Mouse (Mus musculus) layer of hippocampus, postnatal 14 days (tissue): ENCODE data around the gene Fam183b. TPM values are rescaled to one million over a fixed set of nuclear protein-coding genes. Genes with fewer than 3 reads are reported as not detected.
"Not testable (repeated sequence)": the region's sequence is repeated elsewhere in the genome, so short reads cannot be mapped to it uniquely, and the experiment has no call there.

Source experiments
- DNase-seq, 2 experiments: peaks; one replicate each; pipeline ENCODE4 v3.0.0; 2021 to 2022; ENCODE audit warnings: low spot score in 2 of 2, mixed read lengths in 1 of 2
- total RNA-seq, 2 experiments: library from RNA; stranded (reverse); gene quantifications; 2 replicates each; pipeline ENCODE4 v1.2.3; 2021

Fam183b gene
- total RNA-seq, 2 experiments from 2014 or later: 6.0 to 6.1 TPM

GRCm38 (mm10) chr11:58782480-58783089 lies 19.2 kb downstream of the Fam183b start, which contains the start of gene Olfr314:
Gene Olfr314, plus strand, starts transcription at chr11:58782952.
- DNase-seq: no peak

DNA sequence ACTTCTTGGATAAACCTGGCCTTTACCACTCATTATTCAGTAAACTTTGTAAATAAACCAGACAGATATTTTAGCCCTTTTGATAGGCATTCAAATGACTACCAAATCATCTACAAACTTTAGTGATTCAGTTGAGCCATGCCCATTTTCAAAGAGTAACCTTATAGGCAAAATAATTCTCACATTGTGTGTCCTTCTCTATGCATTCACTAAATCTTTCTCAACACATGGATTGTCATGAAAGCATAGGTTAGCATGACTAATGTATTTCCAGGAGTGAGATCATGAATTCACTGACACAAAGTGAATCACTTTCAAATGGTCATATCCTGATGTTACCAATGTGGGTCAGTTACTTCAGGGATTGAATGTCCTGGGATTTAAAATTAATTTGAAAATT lies 28.9 kb downstream of the Fam183b start, which contains the start of gene Olfr315:
Olfr315 (plus strand) TSS at position 301 of the 400 bp plus-strand sequence.
- no peak for DNase-seq

DNA sequence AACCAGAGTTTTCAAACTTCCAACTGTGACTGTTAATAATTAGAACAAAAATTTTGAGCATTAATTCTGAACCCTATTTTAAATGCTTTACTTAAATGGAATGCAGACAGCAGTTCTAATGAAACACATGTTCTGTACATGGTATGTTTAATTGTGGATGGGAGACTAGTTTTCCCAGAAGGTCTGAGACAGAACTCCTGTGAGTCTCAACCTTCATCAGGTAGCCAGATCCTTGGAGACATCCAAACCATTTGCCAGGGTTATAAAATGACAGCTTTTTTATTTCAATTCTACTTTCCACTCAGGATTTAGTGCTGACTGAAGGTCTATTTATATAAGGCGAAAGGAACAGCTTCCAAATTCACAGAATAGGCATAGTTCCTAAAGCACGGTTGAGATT lies 49.3 kb downstream of the Fam183b start, which contains the start of gene Olfr316:
Olfr316 (plus strand) TSS at position 301 of the 400 bp plus-strand sequence.
- no peak for DNase-seq

DNA sequence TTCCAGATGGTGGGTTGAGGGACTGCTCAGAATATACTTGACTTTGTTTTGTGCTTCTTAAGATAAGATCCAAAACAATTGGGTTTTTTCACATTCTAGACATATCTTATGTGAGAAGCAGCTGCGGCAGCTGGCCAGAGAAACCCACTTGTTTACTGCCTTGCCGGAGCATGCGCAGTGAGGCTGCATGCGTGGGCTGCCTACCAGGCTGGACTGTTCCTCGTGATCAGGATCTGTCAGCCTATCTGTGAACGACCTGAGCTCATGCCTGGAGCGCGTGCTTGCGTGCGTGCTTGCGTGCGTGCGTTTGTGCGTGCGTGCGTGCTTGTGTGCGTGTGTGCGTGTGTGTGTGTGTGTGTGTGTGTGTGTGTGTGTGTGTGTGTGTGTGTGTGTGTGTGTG lies 50.7 kb downstream of the Fam183b start:
- not testable (repeated sequence) for DNase-seq

Other genes starting within 250 kb of the Fam183b start
- gene Olfr328, start 246.3 kb downstream of the Fam183b start, total RNA-seq: under 1 TPM in 1 of 2 experiments, not detected in 1; 0.18 TPM
- not detected for gene Olfr224, start 231.4 kb downstream of the Fam183b start, total RNA-seq
- gene Olfr325, start 224.2 kb downstream of the Fam183b start, total RNA-seq: not detected
- not detected for gene Olfr324, start 206.8 kb downstream of the Fam183b start, total RNA-seq
- gene 2210407C18Rik, start 185.9 kb downstream of the Fam183b start, total RNA-seq: not detected
- gene Olfr323, start 171.5 kb downstream of the Fam183b start, total RNA-seq: not detected
- gene Trim58, start 161.5 kb downstream of the Fam183b start, total RNA-seq: not detected
- not detected for gene Olfr322, start 143.2 kb downstream of the Fam183b start, total RNA-seq
- gene Olfr320, start 120.9 kb downstream of the Fam183b start, total RNA-seq: not detected
- gene Olfr319, start 102.8 kb downstream of the Fam183b start, total RNA-seq: not detected
- under 1 TPM; 0.09 to 0.17 TPM for gene Olfr318, start 77.9 kb downstream of the Fam183b start, total RNA-seq
- gene Olfr317, start 62.7 kb downstream of the Fam183b start, total RNA-seq: under 1 TPM; 0.24 to 0.28 TPM
- under 1 TPM; 0.31 to 0.37 TPM for gene Olfr316, start 49.2 kb downstream of the Fam183b start, total RNA-seq
- not detected for gene Olfr315, start 28.8 kb downstream of the Fam183b start, total RNA-seq
- not detected for gene Olfr314, start 19.0 kb downstream of the Fam183b start, total RNA-seq
- gene Olfr313, start 13.0 kb upstream of the Fam183b start, total RNA-seq: not detected
- not detected for gene Olfr312, start 27.3 kb upstream of the Fam183b start, total RNA-seq
- gene Olfr311, start 37.3 kb upstream of the Fam183b start, total RNA-seq: not detected
- 10 to 100 TPM; 16.7 to 18.5 TPM for gene Gm12258, start 45.2 kb upstream of the Fam183b start, total RNA-seq
- 10 to 100 TPM in 1 of 2 experiments, 1 to 10 TPM in 1; 6.8 to 12.1 TPM for gene 2810021J22Rik, start 65.3 kb upstream of the Fam183b start, total RNA-seq
- gene Zfp39, start 102.3 kb upstream of the Fam183b start, total RNA-seq: 1 to 10 TPM; 8.8 to 8.9 TPM
- gene Btnl10, start 115.9 kb upstream of the Fam183b start, total RNA-seq: under 1 TPM; 0.12 to 0.29 TPM
- 100 to 1,000 TPM; 501 to 506 TPM for gene Rnf187, start 137.0 kb upstream of the Fam183b start, total RNA-seq
- gene Hist3h2ba, start 147.0 kb upstream of the Fam183b start, total RNA-seq: 100 to 1,000 TPM; 117 to 123 TPM
- gene Hist3h2a, start 152.7 kb upstream of the Fam183b start, total RNA-seq: 10 to 100 TPM; 59.7 to 62.5 TPM
- gene Trim17, start 152.7 kb upstream of the Fam183b start, total RNA-seq: 1 to 10 TPM; 3.8 to 4.0 TPM
- 10 to 100 TPM; 25.5 to 27.9 TPM for gene Trim11, start 176.1 kb upstream of the Fam183b start, total RNA-seq